Mouse (Mus musculus): ENCODE measurements around the gene Git1.

Gene Git1

GRCm38 (mm10) chr11:77483510-77484255, 9.7 kb upstream of the Git1 start:
- DNase-seq, result peak; percentile 78

- DNase-seq, result no peak
Measured at GRCm38 (mm10) chr11:77485229-77485628, 8.1 kb upstream of the Git1 start.

- DNase-seq, result no peak
Measured at GRCm38 (mm10) chr11:77486798-77487197, 6.6 kb upstream of the Git1 start.

GRCm38 (mm10) chr11:77488771-77489581, 4.4 kb upstream of the Git1 start:
- peak; percentile 46 for DNase-seq

GRCm38 (mm10) chr11:77489591-77490235, 3.6 kb upstream of the Git1 start, which contains the start of gene Ankrd13b:
Gene Ankrd13b, minus strand, starts transcription at chr11:77489678.
- peak; percentile 62 for DNase-seq

- no peak for DNase-seq
Measured at GRCm38 (mm10) chr11:77490451-77490850, 2.9 kb upstream of the Git1 start.

GRCm38 (mm10) chr11:77491123-77491501, 2.2 kb upstream of the Git1 start:
- DNase-seq, result peak; percentile 96

- peak; percentile 40 for DNase-seq
Measured at GRCm38 (mm10) chr11:77491502-77492291, 1.7 kb upstream of the Git1 start.

GRCm38 (mm10) chr11:77492311-77492871, 971 bp upstream of the Git1 start:
- peak; percentile 66 for DNase-seq

GRCm38 (mm10) chr11:77492911-77493332, 440 bp upstream of the Git1 start:
- peak; percentile 93 for DNase-seq

GRCm38 (mm10) chr11:77494344-77494676, 948 bp downstream of the Git1 start:
- no peak for DNase-seq

- DNase-seq, result no peak
Measured at GRCm38 (mm10) chr11:77494782-77495181, 1.4 kb downstream of the Git1 start.

GRCm38 (mm10) chr11:77495507-77495906, 2.1 kb downstream of the Git1 start:
- no peak for DNase-seq

- peak; percentile 69 for DNase-seq
Measured at GRCm38 (mm10) chr11:77497341-77497756, 4.0 kb downstream of the Git1 start.

- DNase-seq, result no peak
Measured at GRCm38 (mm10) chr11:77497851-77498250, 4.5 kb downstream of the Git1 start.

- DNase-seq, result no peak
Measured at GRCm38 (mm10) chr11:77498261-77499139, 5.1 kb downstream of the Git1 start.

GRCm38 (mm10) chr11:77499354-77499753, 6.0 kb downstream of the Git1 start:
- no peak for DNase-seq

GRCm38 (mm10) chr11:77500361-77501325, 7.3 kb downstream of the Git1 start:
- no peak for DNase-seq

- peak; percentile 78 for DNase-seq
Measured at GRCm38 (mm10) chr11:77501392-77501791, 8.0 kb downstream of the Git1 start.

- no peak for DNase-seq
Measured at GRCm38 (mm10) chr11:77501971-77502370, 8.6 kb downstream of the Git1 start.
